Comparison of ENCODE assay signal across 15 mouse cellular contexts in genomic region chr6:72952221-72952620, GRCm38 (mm10). TPM values are rescaled to one million over a fixed set of nuclear protein-coding genes. Genes with fewer than 3 reads are reported as not detected.
A peak's percentile ranks its signal among the peaks of the same experiment; 100 is the strongest.
DNase-seq lines count a peak whose midpoint lies in the region; ATAC-seq and TF ChIP-seq lines count a peak whose summit lies in the region.
"Had no signal": no experiment of that assay in that cellular context is flagged by ENCODE, and none has a peak within 500 bp of the region (broad histone marks: within the 10 kb centered on the region; RNA-seq: fewer than 3 reads in every experiment).

No protein-coding gene starts in this region.

- H3K27me3 ChIP-seq in lung, embryonic 15.5 days: no peaks in the 10 kb centered on the region
- H3K27me3 ChIP-seq in lung, postnatal 0 days (replicated peaks; ENCODE audit: insufficient read depth, low read length): no peaks in the 10 kb centered on the region
- H3K27me3 ChIP-seq in embryonic facial prominence, embryonic 13.5 days: no peaks in the 10 kb centered on the region
- no peaks in the 10 kb centered on the region for H3K27me3 ChIP-seq in limb, embryonic 15.5 days
- no peaks in the 10 kb centered on the region for H3K27me3 ChIP-seq in intestine, embryonic 15.5 days (replicated peaks)

- TF ChIP-seq CTCF in lung, postnatal 0 days (IDR thresholded peaks at IDR 0.05): no peak

- H3K9ac ChIP-seq in lung, embryonic 15.5 days: no peak overlapping the region
- H3K9ac ChIP-seq in lung, postnatal 0 days (replicated peaks; ENCODE audit: low read depth): no peak overlapping the region
- no peak overlapping the region for H3K9ac ChIP-seq in embryonic facial prominence, embryonic 13.5 days
- H3K9ac ChIP-seq in limb, embryonic 15.5 days: no peak overlapping the region
- H3K9ac ChIP-seq in intestine, embryonic 15.5 days: no peak overlapping the region
- H3K9ac ChIP-seq: lung, embryonic 14.5 days had no signal

- no peaks in the 10 kb centered on the region for H3K9me3 ChIP-seq in lung, embryonic 15.5 days
- no peaks in the 10 kb centered on the region for H3K9me3 ChIP-seq in lung, postnatal 0 days (ENCODE audit: low read length)
- no peaks in the 10 kb centered on the region for H3K9me3 ChIP-seq in embryonic facial prominence, embryonic 13.5 days
- no peaks in the 10 kb centered on the region for H3K9me3 ChIP-seq in limb, embryonic 15.5 days
- no peaks in the 10 kb centered on the region for H3K9me3 ChIP-seq in intestine, embryonic 15.5 days

- H3K36me3 ChIP-seq in lung, embryonic 15.5 days: no peaks in the 10 kb centered on the region
- no peaks in the 10 kb centered on the region for H3K36me3 ChIP-seq in lung, postnatal 0 days (ENCODE audit: insufficient read depth, low read length)
- 0 out of 2 replicates have a peak, but pooled peaks cover 4% of the 10 kb centered on the region for H3K36me3 ChIP-seq in embryonic facial prominence, embryonic 13.5 days
- H3K36me3 ChIP-seq in limb, embryonic 15.5 days: no peaks in the 10 kb centered on the region
- H3K36me3 ChIP-seq in intestine, embryonic 15.5 days: no peaks in the 10 kb centered on the region

- ATAC-seq in lung, embryonic 15.5 days (ENCODE audit: borderline replicate concordance, extremely low read depth, low FRiP score, low TSS enrichment): no peak
- no peak for ATAC-seq in lung, postnatal 0 days
- no peak for ATAC-seq in embryonic facial prominence, embryonic 13.5 days (ENCODE audit: insufficient number of reproducible peaks, insufficient read depth, low FRiP score, low TSS enrichment, low read depth)
- 0 out of 2 replicates have a peak, but pooled peaks have one; percentile 49 for ATAC-seq in limb, embryonic 15.5 days (ENCODE audit: insufficient number of reproducible peaks, low FRiP score, low TSS enrichment, low read depth)
- no peak for ATAC-seq in intestine, embryonic 15.5 days

- intact Hi-C loops in heart, postnatal 25 days (cut with DNase I): no loop called here

- 38% methylated on average over 2 of the region's 2 CpGs for WGBS in lung, embryonic 15.5 days
- 40% methylated on average over 2 of the region's 2 CpGs for WGBS in lung, postnatal 0 days
- 26% methylated on average over 2 of the region's 2 CpGs for WGBS in embryonic facial prominence, embryonic 13.5 days
- WGBS in limb, embryonic 15.5 days: 27% methylated on average over 2 of the region's 2 CpGs
- WGBS in intestine, embryonic 15.5 days: 58% methylated on average over 2 of the region's 2 CpGs

- H3K4me2 ChIP-seq in lung, embryonic 15.5 days: no peak overlapping the region
- no peak overlapping the region for H3K4me2 ChIP-seq in lung, postnatal 0 days (replicated peaks; ENCODE audit: low read depth, low read length)
- no peak overlapping the region for H3K4me2 ChIP-seq in embryonic facial prominence, embryonic 13.5 days
- H3K4me2 ChIP-seq in limb, embryonic 15.5 days: no peak overlapping the region
- H3K4me2 ChIP-seq in intestine, embryonic 15.5 days (replicated peaks): no peak overlapping the region
- H3K4me2 ChIP-seq: lung, embryonic 14.5 days had no signal

- H3K4me1 ChIP-seq in lung, embryonic 15.5 days: peaks cover 22% of the 10 kb centered on the region
- H3K4me1 ChIP-seq in lung, postnatal 0 days (ENCODE audit: insufficient read depth, low read depth, low read length): peaks cover 10% of the 10 kb centered on the region; the same call in 1 of the 2 replicates
- H3K4me1 ChIP-seq in embryonic facial prominence, embryonic 13.5 days: peaks cover 30% of the 10 kb centered on the region
- peaks cover 23% of the 10 kb centered on the region for H3K4me1 ChIP-seq in limb, embryonic 15.5 days
- peaks cover 12% of the 10 kb centered on the region for H3K4me1 ChIP-seq in intestine, embryonic 15.5 days (replicated peaks)

- no peak overlapping the region for H3K4me3 ChIP-seq in lung, embryonic 15.5 days
- no peak overlapping the region for H3K4me3 ChIP-seq in lung, postnatal 0 days (ENCODE audit: low read depth, low read length)
- H3K4me3 ChIP-seq in embryonic facial prominence, embryonic 13.5 days: no peak overlapping the region
- no peak overlapping the region for H3K4me3 ChIP-seq in limb, embryonic 15.5 days
- H3K4me3 ChIP-seq in intestine, embryonic 15.5 days (replicated peaks): no peak overlapping the region
- H3K4me3 ChIP-seq: erythroblast, embryonic 14.5 days had no signal

- peak overlapping the region; percentile 32 for H3K27ac ChIP-seq in lung, embryonic 15.5 days
- H3K27ac ChIP-seq in lung, postnatal 0 days (ENCODE audit: low read length): no peak overlapping the region
- H3K27ac ChIP-seq in embryonic facial prominence, embryonic 13.5 days: peak overlapping the region; percentile 65
- H3K27ac ChIP-seq in limb, embryonic 15.5 days: peak overlapping the region; percentile 66
- H3K27ac ChIP-seq in intestine, embryonic 15.5 days: no peak overlapping the region
- H3K27ac ChIP-seq: stomach, postnatal 0 days had no signal

- TF ChIP-seq EP300 in lung, postnatal 0 days (IDR thresholded peaks at IDR 0.05): no peak

- peak; percentile 42 to 50 for DNase-seq in heart, adult 18-20 months
- no peak for DNase-seq in heart, postnatal 25 days (ENCODE audit: low spot score)
- no peak for DNase-seq in lung, postnatal 0 days (ENCODE audit: low spot score)
- DNase-seq in embryo, embryonic 10.5 days (ENCODE audit: low spot score): no peak
- DNase-seq: cerebellum, adult 9-11 months; left cerebral cortex, postnatal 4 days; spleen, adult 18-20 months; thymus, postnatal 36 days had no signal

RNA-seq across cellular contexts. Expression of gene Tmsb10, which starts 6.3 kb away (rescaled TPM):
- 100 to 1,000 TPM in 1 of 2 experiments, 10 to 100 TPM in 1; 99.1 to 111 TPM for total RNA-seq in heart, adult 18-20 months (2021)
- 100 to 1,000 TPM; 126 to 128 TPM for total RNA-seq in heart, postnatal 25 days (2021)
- 2,229 and 2,599 TPM in 2 replicates for polyA plus RNA-seq in lung, embryonic 15.5 days (2015; fragmentation: Nextera tagmentation; extraction: Ambion mirVana)
- polyA plus RNA-seq in lung, postnatal 0 days (2015; fragmentation: Nextera tagmentation; extraction: Ambion mirVana): 2,084 and 2,244 TPM in 2 replicates
- 2,558 and 2,783 TPM in 2 replicates for polyA plus RNA-seq in embryonic facial prominence, embryonic 13.5 days (2015; fragmentation: Nextera tagmentation; extraction: Ambion mirVana)
- polyA plus RNA-seq in limb, embryonic 15.5 days (2015; fragmentation: Nextera tagmentation; extraction: Ambion mirVana): 1,634 and 1,767 TPM in 2 replicates
- polyA plus RNA-seq in intestine, embryonic 15.5 days (2015; fragmentation: Nextera tagmentation; extraction: Ambion mirVana): 1,739 and 2,151 TPM in 2 replicates

RNA-seq across cellular contexts. Expression of gene Kcmf1, which starts 52.4 kb away (rescaled TPM):
- total RNA-seq in heart, adult 18-20 months (2021): 100 to 1,000 TPM in 1 of 2 experiments, 10 to 100 TPM in 1; 97.7 to 104 TPM
- 100 to 1,000 TPM in 1 of 2 experiments, 10 to 100 TPM in 1; 97.7 to 101 TPM for total RNA-seq in heart, postnatal 25 days (2021)
- 45.9 and 48.9 TPM in 2 replicates for polyA plus RNA-seq in lung, embryonic 15.5 days (2015; fragmentation: Nextera tagmentation; extraction: Ambion mirVana)
- polyA plus RNA-seq in lung, postnatal 0 days (2015; fragmentation: Nextera tagmentation; extraction: Ambion mirVana): 43.0 and 47.6 TPM in 2 replicates
- polyA plus RNA-seq in embryonic facial prominence, embryonic 13.5 days (2015; fragmentation: Nextera tagmentation; extraction: Ambion mirVana): 31.7 and 36.4 TPM in 2 replicates
- 34.4 and 38.9 TPM in 2 replicates for polyA plus RNA-seq in limb, embryonic 15.5 days (2015; fragmentation: Nextera tagmentation; extraction: Ambion mirVana)
- 42.2 and 46.4 TPM in 2 replicates for polyA plus RNA-seq in intestine, embryonic 15.5 days (2015; fragmentation: Nextera tagmentation; extraction: Ambion mirVana)

Comparison
In these comparisons a context has a peak if more than half of its experiments do, and no peak if none do; other contexts are left out.
1. DNase-seq: peak in heart, adult 18-20 months (2 of 2); none in heart, postnatal 25 days (single experiment), lung, postnatal 0 days (single experiment) and embryo, embryonic 10.5 days (single experiment).
2. H3K27ac ChIP-seq: peak in lung, embryonic 15.5 days (single experiment), embryonic facial prominence, embryonic 13.5 days (single experiment) and limb, embryonic 15.5 days (single experiment); none in lung, postnatal 0 days (single experiment) and intestine, embryonic 15.5 days (single experiment).